Mouse (Mus musculus): ENCODE measurements at regions not wholly inside any gene's neighbourhood (a gene's known extent, or its start where the extent isn't known, plus 50 kb on each side); places are given as distances from the start of the nearest gene placed in this dataset.

- no peak for DNase-seq (ENCODE audit: low spot score)
Observed at GRCm38 (mm10) chr16:63351511-63352125, 497.5 kb downstream of the Pros1 start.

- DNase-seq (ENCODE audit: low spot score), result no peak
Observed at GRCm38 (mm10) chr16:63369868-63370267, 494.1 kb downstream of the Epha3 start.

GRCm38 (mm10) chr16:63371275-63371674 is 492.7 kb downstream of the Epha3 start:
- DNase-seq (ENCODE audit: low spot score), result no peak

GRCm38 (mm10) chr16:63404976-63405375 is 459.0 kb downstream of the Epha3 start:
- DNase-seq (ENCODE audit: low spot score), result no peak

GRCm38 (mm10) chr16:63412656-63413055 is 451.3 kb downstream of the Epha3 start:
- DNase-seq (ENCODE audit: low spot score), result no peak

- DNase-seq (ENCODE audit: low spot score), result no peak
Observed at GRCm38 (mm10) chr16:63452301-63452700, 411.7 kb downstream of the Epha3 start.

- no peak for DNase-seq (ENCODE audit: low spot score)
Observed at GRCm38 (mm10) chr16:63466615-63467014, 397.4 kb downstream of the Epha3 start.

GRCm38 (mm10) chr16:63468851-63469250 is 395.1 kb downstream of the Epha3 start:
- no peak for DNase-seq (ENCODE audit: low spot score)

All from lung, postnatal 25 days (tissue).